Mouse (Mus musculus) limb, embryonic 14.5 days (tissue): Measurements from ENCODE around the gene Spin1. TPM values are rescaled to one million over a fixed set of nuclear protein-coding genes. Genes with fewer than 3 reads are reported as not detected.

Experiments used
- ATAC-seq: fragments of 200-750 bp; cut with Nextera tagmentation; 2 replicates; pipeline ENCODE4 v1.8.0; 2017; ENCODE audit warnings: low read depth, moderate number of reproducible peaks, moderate TSS enrichment; ENCODE audit not compliant: low FRiP score
- DNase-seq: peaks from one replicate; pipeline ENCODE4 v3.0.0-alpha.2; 2015; ENCODE audit warnings: low spot score
- H3K27ac ChIP-seq: fragments of 300-500 bp; sonication (generic); replicated peaks from 2 replicates; pipeline ENCODE4 v1.5.1; 2014; ENCODE audit warnings: low read depth, mild to moderate bottlenecking, low read length, moderate library complexity, mixed read lengths
- H3K27me3 ChIP-seq: fragments of 300-500 bp; sonication (generic); 2 replicates; pipeline ENCODE4 v1.6.1; 2014; ENCODE audit warnings: low read length, mixed read lengths; ENCODE audit not compliant: control insufficient read depth, insufficient read depth
- H3K36me3 ChIP-seq: fragments of 300-500 bp; sonication (generic); 2 replicates; pipeline ENCODE4 v1.6.1; 2014; ENCODE audit warnings: mild to moderate bottlenecking, low read length, moderate library complexity, mixed read lengths; ENCODE audit not compliant: control insufficient read depth, insufficient read depth
- H3K4me1 ChIP-seq: fragments of 300-500 bp; sonication (generic); 2 replicates; pipeline ENCODE4 v1.6.1; 2014; ENCODE audit warnings: antibody characterized with exemption, low read length, mixed read lengths; ENCODE audit not compliant: control insufficient read depth, insufficient read depth
- H3K4me2 ChIP-seq: fragments of 300-500 bp; sonication (generic); replicated peaks from 2 replicates; pipeline ENCODE4 v1.6.1; 2014; ENCODE audit warnings: low read depth, mild to moderate bottlenecking, low read length, moderate library complexity; ENCODE audit not compliant: severe bottlenecking
- H3K4me3 ChIP-seq: fragments of 300-500 bp; sonication (generic); replicated peaks from 2 replicates; pipeline ENCODE4 v1.5.1; 2014; ENCODE audit warnings: low read length
- H3K9ac ChIP-seq: fragments of 300-500 bp; sonication (generic); 2 replicates; pipeline ENCODE4 v1.6.1; 2014; ENCODE audit warnings: mild to moderate bottlenecking, low read depth, low read length, moderate library complexity; ENCODE audit not compliant: severe bottlenecking
- H3K9me3 ChIP-seq: fragments of 300-500 bp; sonication (generic); 2 replicates; pipeline ENCODE4 v1.6.1; 2016; ENCODE audit warnings: low read length; ENCODE audit not compliant: control insufficient read depth
- POLR2A ChIP-seq: fragments of 200-500 bp; IDR thresholded peaks from 2 replicates; pipeline ENCODE4 v1.8.0; 2012; ENCODE audit warnings: inconsistent platforms, mild to moderate bottlenecking, moderate library complexity, borderline replicate concordance; ENCODE audit not compliant: insufficient read depth, insufficient read length; ENCODE audit errors: extremely low read depth
- WGBS: fragments of 180-500 bp; shearing (Covaris S2); extraction: QIAGEN DNeasy Blood & Tissue Kit; methylation state at CpG from one replicate; pipeline ENCODE4 v1.1.7; 2014; 5-methylcytosine and 5-hydroxymethylcytosine counted together
- polyA plus RNA-seq, 2 experiments: library from polyadenylated mRNA; depleted of rRNA in 1 of 2; stranded (reverse) in 1 of 2; unstranded in 1 of 2; fragments of >200 nt; fragmentation: Nextera tagmentation in 1 of 2; extraction: Ambion mirVana in 1 of 2; gene quantifications; 2 replicates each; pipeline versions ENCODE4 v1.2.1 to v1.2.3; 2012 to 2014

Gene Spin1
- polyA plus RNA-seq, 2 experiments: 70.6 to 115 TPM

DNA sequence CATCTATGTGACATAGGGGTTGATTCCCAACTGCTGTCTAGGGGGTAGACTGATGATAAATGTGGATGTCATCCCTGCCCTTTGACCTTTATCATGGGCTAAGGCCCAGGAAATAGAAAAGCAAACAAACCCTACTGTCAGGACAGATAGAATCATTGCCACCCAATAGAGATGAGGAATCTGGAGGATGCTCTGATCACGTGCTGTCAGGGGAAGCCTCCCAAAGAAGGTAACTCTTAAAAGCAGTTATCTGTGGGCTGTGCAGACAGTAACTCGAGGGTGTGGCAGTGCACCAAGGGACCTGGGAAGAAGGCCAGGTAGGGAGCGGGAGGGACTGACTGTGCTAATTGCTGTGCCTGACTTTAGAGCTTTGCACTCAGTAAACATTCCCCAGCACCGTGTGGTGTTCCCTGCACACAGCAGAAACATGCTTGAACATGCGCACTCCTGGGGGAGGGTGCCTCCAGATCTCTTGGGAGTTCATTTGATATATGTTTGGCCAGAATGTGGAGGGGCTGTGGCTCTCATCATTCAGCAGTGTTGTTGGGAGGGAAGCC is 10.5 kb upstream of the Spin1 start:
- no peaks in the 10 kb centered on the region for H3K4me1 ChIP-seq
- H3K9me3 ChIP-seq: no peaks in the 10 kb centered on the region
- no peaks in the 10 kb centered on the region for H3K27me3 ChIP-seq
- no peak overlapping the region for H3K4me3 ChIP-seq
- H3K27ac ChIP-seq: no peak overlapping the region
- TF ChIP-seq POLR2A: no peak
- no peak for ATAC-seq
- no peak overlapping the region for H3K9ac ChIP-seq
- 59% methylated on average over 5 of the region's 5 CpGs for WGBS
- no peaks in the 10 kb centered on the region for H3K36me3 ChIP-seq
- no peak overlapping the region for H3K4me2 ChIP-seq
- peak; percentile 15 for DNase-seq

DNA sequence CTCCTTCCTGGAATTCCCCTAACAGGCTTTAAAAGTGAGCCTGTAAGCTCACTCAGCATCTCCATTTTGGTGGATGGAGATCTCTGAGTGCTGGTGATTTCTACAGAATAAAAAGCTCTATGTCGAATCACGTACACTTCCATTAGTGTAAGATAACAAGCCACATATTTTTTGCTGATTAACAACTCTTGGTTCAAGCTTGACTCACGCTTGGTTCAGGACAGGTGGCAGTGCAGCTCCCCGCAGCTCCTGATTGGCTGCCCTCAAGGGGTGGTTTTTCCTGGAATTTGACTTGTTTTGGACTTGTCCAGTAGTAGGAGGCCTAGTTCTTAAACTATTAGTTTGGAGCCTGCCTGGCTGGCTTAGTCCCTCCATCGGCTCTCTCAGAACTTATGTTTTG is 7.2 kb upstream of the Spin1 start:
- Histone ChIP-seq H3K27ac (no peak overlapping the region), H3K9ac (no peak overlapping the region), H3K36me3 (no peaks in the 10 kb centered on the region), H3K4me2 (no peak overlapping the region), H3K9me3 (no peaks in the 10 kb centered on the region), H3K27me3 (no peaks in the 10 kb centered on the region), H3K4me1 (no peaks in the 10 kb centered on the region), H3K4me3 (no peak overlapping the region)
- DNase-seq (no peak), ATAC-seq (no peak)
- no peak for TF ChIP-seq POLR2A
- 73% methylated on average over 5 of the region's 5 CpGs for WGBS

DNA sequence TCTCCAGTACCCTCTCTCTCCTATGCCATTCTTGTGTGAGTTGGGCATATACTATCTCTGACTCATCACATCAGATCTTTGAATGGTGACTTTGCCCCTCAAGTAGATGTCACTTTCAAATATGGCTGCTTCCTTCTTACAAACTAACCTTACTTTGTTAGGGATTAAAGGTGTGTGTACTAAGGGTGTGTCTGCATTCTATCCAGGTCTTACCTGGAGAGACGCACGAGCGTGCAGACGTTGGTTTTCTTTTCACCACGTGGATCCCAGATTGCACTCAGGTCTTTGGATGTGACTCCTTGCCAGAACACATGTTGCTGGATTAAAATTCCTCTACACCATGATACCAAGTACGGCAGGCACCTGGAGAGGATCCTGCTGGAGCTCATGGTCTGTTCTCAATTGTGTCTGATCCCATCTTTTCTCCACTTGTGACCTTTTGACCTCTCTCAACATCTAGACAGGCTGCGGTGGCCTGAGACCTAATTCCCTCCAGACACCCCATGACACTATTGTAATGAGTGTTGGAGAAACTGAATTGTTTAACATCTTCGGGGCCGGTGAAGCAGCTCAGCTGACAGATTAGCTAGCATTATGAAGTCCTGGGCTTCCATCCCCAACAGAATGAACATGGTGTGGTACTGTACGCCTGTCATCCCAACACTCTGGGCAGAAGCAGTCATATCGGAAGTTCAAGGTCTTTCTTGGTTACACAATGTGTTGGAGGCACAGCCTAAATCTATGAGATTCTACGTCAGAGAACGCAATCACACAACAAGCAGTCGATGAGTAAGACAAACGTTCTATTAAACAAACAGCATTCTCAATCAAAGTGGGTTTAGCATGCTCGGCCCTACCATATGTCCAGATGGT is 6.1 kb upstream of the Spin1 start:
- Histone ChIP-seq H3K9me3 (no peaks in the 10 kb centered on the region), H3K4me2 (no peak overlapping the region), H3K36me3 (no peaks in the 10 kb centered on the region), H3K27ac (no peak overlapping the region), H3K4me1 (peaks cover 9% of the 10 kb centered on the region), H3K9ac (no peak overlapping the region), H3K27me3 (no peaks in the 10 kb centered on the region), H3K4me3 (no peak overlapping the region)
- WGBS: 70% methylated on average over 16 of the region's 16 CpGs
- DNase-seq: no peak
- no peak for TF ChIP-seq POLR2A
- no peak for ATAC-seq

DNA sequence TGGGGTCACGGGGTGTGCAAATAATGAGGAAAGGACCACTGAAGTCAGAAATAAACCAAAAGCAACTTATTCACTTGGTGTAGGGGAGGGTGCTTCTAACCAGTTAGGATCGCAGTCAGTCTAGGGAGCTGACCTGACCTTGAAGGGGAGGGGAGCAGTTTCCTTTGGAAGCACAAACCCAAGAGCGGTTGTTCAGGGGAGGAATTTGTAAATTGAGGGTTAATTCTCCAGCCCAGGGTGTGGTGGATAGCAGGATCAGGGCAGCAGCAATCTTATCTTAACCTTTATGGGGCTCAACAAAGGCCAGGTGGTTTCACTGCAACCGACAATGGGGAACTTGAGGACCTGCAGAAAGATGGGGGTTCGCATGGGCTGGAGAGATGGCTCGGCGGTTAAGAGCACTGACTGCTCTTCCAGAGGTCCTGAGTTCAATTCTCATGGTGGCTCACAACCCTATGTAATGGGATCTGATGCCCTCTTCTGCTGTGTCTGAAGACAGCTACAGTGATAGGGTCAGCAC is 5.4 kb upstream of the Spin1 start:
- H3K4me1 ChIP-seq: peaks cover 9% of the 10 kb centered on the region
- no peak overlapping the region for H3K27ac ChIP-seq
- DNase-seq: no peak
- H3K4me3 ChIP-seq: no peak overlapping the region
- no peaks in the 10 kb centered on the region for H3K9me3 ChIP-seq
- H3K4me2 ChIP-seq: no peak overlapping the region
- TF ChIP-seq POLR2A: no peak
- no peak for ATAC-seq
- WGBS: 81% methylated on average over 7 of the region's 7 CpGs
- H3K9ac ChIP-seq: no peak overlapping the region
- H3K27me3 ChIP-seq: no peaks in the 10 kb centered on the region
- H3K36me3 ChIP-seq: no peaks in the 10 kb centered on the region

DNA sequence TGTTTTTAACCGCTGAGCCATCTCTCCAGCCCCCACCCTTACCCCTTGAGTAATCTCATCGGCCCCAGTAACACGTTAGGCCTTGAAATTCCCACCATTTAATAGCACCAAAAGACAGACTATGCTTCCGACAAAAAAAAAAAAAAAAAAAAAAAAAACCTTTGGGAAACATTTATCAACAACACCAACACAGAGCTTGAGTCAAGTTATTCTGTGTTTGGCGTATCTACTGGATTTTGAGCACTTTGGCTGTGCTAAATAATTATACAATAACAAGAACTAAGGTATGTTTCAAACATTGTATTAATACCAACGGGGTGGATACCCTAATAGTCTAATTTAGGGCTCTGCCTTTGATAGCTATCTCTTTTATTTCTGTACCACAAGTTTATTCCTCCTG is 4.0 kb upstream of the Spin1 start:
- no peak for DNase-seq
- no peak overlapping the region for H3K4me2 ChIP-seq
- H3K36me3 ChIP-seq: no peaks in the 10 kb centered on the region
- H3K4me3 ChIP-seq: no peak overlapping the region
- H3K27ac ChIP-seq: no peak overlapping the region
- TF ChIP-seq POLR2A: no peak
- 92% methylated on average over 6 of the region's 6 CpGs for WGBS
- ATAC-seq: no peak
- H3K27me3 ChIP-seq: no peaks in the 10 kb centered on the region
- peaks cover 9% of the 10 kb centered on the region for H3K4me1 ChIP-seq
- no peaks in the 10 kb centered on the region for H3K9me3 ChIP-seq
- H3K9ac ChIP-seq: no peak overlapping the region
